11 mouse cellular contexts compared by ENCODE assay signal in genomic region chr15:91165021-91165420, GRCm38 (mm10). TPM values are rescaled to one million over a fixed set of nuclear protein-coding genes. Genes with fewer than 3 reads are reported as not detected.
DNase-seq lines count a peak whose midpoint lies in the region; ATAC-seq and TF ChIP-seq lines count a peak whose summit lies in the region.
"Had no signal": no experiment of that assay in that cellular context is flagged by ENCODE, and none has a peak within 500 bp of the region (broad histone marks: within the 10 kb centered on the region; RNA-seq: fewer than 3 reads in every experiment).

No protein-coding gene starts in this region.

- no peak overlapping the region for H3K4me3 ChIP-seq in forebrain, embryonic 15.5 days
- H3K4me3 ChIP-seq in layer of hippocampus, adult 2 months, result no peak overlapping the region
- H3K4me3 ChIP-seq in stomach, postnatal 0 days (ENCODE audit: low read depth, low read length), result no peak overlapping the region
- H3K4me3 ChIP-seq: embryonic facial prominence, embryonic 15.5 days; limb, embryonic 13.5 days had no signal

- ATAC-seq in frontal cortex, adult (ENCODE audit: low TSS enrichment), result peak; percentile 81
- ATAC-seq in cerebellum, adult (ENCODE audit: insufficient number of reproducible peaks, low FRiP score, low TSS enrichment), result peak; percentile 80
- ATAC-seq in forebrain, embryonic 15.5 days (replicated peaks), result peak; percentile 41; the same call in 1 of the 2 replicates
- peak; percentile 64 for ATAC-seq in megakaryocyte, adult 5-6 weeks (ENCODE audit: poor library complexity, severe bottlenecking)
- no peak for ATAC-seq in stomach, postnatal 0 days (ENCODE audit: low FRiP score, low TSS enrichment)

- no peak overlapping the region for H3K4me2 ChIP-seq in forebrain, embryonic 15.5 days (replicated peaks)
- H3K4me2 ChIP-seq in stomach, postnatal 0 days (replicated peaks; ENCODE audit: low read depth), result no peak overlapping the region
- H3K4me2 ChIP-seq: embryonic facial prominence, embryonic 15.5 days; limb, embryonic 13.5 days had no signal

- H3K27ac ChIP-seq in forebrain, embryonic 15.5 days (replicated peaks), result no peak overlapping the region
- no peak overlapping the region for H3K27ac ChIP-seq in layer of hippocampus, adult 2 months
- H3K27ac ChIP-seq in stomach, postnatal 0 days (replicated peaks), result no peak overlapping the region
- H3K27ac ChIP-seq: embryonic facial prominence, embryonic 15.5 days; limb, embryonic 13.5 days had no signal

- no peak for TF ChIP-seq EP300 in stomach, postnatal 0 days (optimal IDR thresholded peaks at IDR 0.05)

- no peaks in the 10 kb centered on the region for H3K4me1 ChIP-seq in forebrain, embryonic 15.5 days
- H3K4me1 ChIP-seq in stomach, postnatal 0 days (replicated peaks; ENCODE audit: control insufficient read depth, insufficient read depth), result no peaks in the 10 kb centered on the region
- H3K4me1 ChIP-seq: embryonic facial prominence, embryonic 15.5 days; limb, embryonic 13.5 days had no signal

- H3K36me3 ChIP-seq in forebrain, embryonic 15.5 days, result no peaks in the 10 kb centered on the region
- no peaks in the 10 kb centered on the region for H3K36me3 ChIP-seq in stomach, postnatal 0 days (ENCODE audit: control insufficient read depth, insufficient read depth, low read length)
- H3K36me3 ChIP-seq: embryonic facial prominence, embryonic 15.5 days; limb, embryonic 13.5 days had no signal

- no peaks in the 10 kb centered on the region for H3K27me3 ChIP-seq in forebrain, embryonic 15.5 days
- no peaks in the 10 kb centered on the region for H3K27me3 ChIP-seq in stomach, postnatal 0 days (ENCODE audit: control insufficient read depth, insufficient read depth, low read length)
- H3K27me3 ChIP-seq: embryonic facial prominence, embryonic 15.5 days; limb, embryonic 13.5 days had no signal

- no peak for DNase-seq in frontal cortex, postnatal 25 days (ENCODE audit: low spot score in 2 of 2)
- DNase-seq in layer of hippocampus, adult 2 months (ENCODE audit: low spot score in 2 of 2), result peak; percentile 26 to 42
- no peak for DNase-seq in stomach, postnatal 0 days (ENCODE audit: low spot score)
- DNase-seq in thymus, postnatal 10 days (ENCODE audit: low spot score in 2 of 2), result no peak

- TF ChIP-seq CTCF in layer of hippocampus, adult 2 months (conservative IDR thresholded peaks at IDR 0.05), result peak; percentile 84
- peak; percentile 66 for TF ChIP-seq CTCF in stomach, postnatal 0 days (IDR thresholded peaks at IDR 0.05; ENCODE audit: low read depth)

- no peak overlapping the region for H3K9ac ChIP-seq in forebrain, embryonic 15.5 days (replicated peaks)
- H3K9ac ChIP-seq in stomach, postnatal 0 days (ENCODE audit: low read length), result no peak overlapping the region
- H3K9ac ChIP-seq: embryonic facial prominence, embryonic 15.5 days; limb, embryonic 13.5 days had no signal

- no peaks in the 10 kb centered on the region for H3K9me3 ChIP-seq in forebrain, embryonic 15.5 days
- no peaks in the 10 kb centered on the region for H3K9me3 ChIP-seq in stomach, postnatal 0 days (ENCODE audit: control insufficient read depth, low read length)
- H3K9me3 ChIP-seq: embryonic facial prominence, embryonic 15.5 days; limb, embryonic 13.5 days had no signal

- 5% methylated on average over 5 of the region's 5 CpGs for WGBS in forebrain, embryonic 15.5 days
- WGBS in stomach, postnatal 0 days, result 14% methylated on average over 5 of the region's 5 CpGs

RNA-seq across cellular contexts. Expression of gene Abcd2, which starts 26.6 kb away (rescaled TPM):
- polyA plus RNA-seq in forebrain, embryonic 15.5 days (2015; fragmentation: Nextera tagmentation; extraction: Ambion mirVana), result 21.2 and 23.5 TPM in 2 replicates
- 10 to 100 TPM; 18.4 to 20.5 TPM for total RNA-seq in layer of hippocampus, adult 2 months (2021)
- total RNA-seq in megakaryocyte, adult 5-6 weeks (2015), result 66.5 and 67.1 TPM in 2 replicates
- total RNA-seq in megakaryocyte, adult 5-6 weeks (2017), result 78.0 and 81.5 TPM in 2 replicates
- 0.81 and 0.90 TPM in 2 replicates for polyA plus RNA-seq in stomach, postnatal 0 days (2015; fragmentation: Nextera tagmentation; extraction: Ambion mirVana)

RNA-seq across cellular contexts. Expression of gene CN725425, which starts 34.3 kb away (rescaled TPM):
- not detected in 2 replicates for polyA plus RNA-seq in forebrain, embryonic 15.5 days (2015; fragmentation: Nextera tagmentation; extraction: Ambion mirVana)
- under 1 TPM in 1 of 2 experiments, not detected in 1; 0.25 TPM for total RNA-seq in layer of hippocampus, adult 2 months (2021)
- total RNA-seq in megakaryocyte, adult 5-6 weeks (2015), result not detected in 2 replicates
- total RNA-seq in megakaryocyte, adult 5-6 weeks (2017), result not detected in 2 replicates
- not detected in 2 replicates for polyA plus RNA-seq in stomach, postnatal 0 days (2015; fragmentation: Nextera tagmentation; extraction: Ambion mirVana)
- polyA plus RNA-seq: C2C12; embryonic facial prominence, embryonic 15.5 days; limb, embryonic 13.5 days had no signal

Comparison
In these comparisons a context has a peak if more than half of its experiments do, and no peak if none do; other contexts are left out.
1. DNase-seq: peak in layer of hippocampus, adult 2 months (2 of 2); none in frontal cortex, postnatal 25 days (0 of 2), stomach, postnatal 0 days (single experiment) and thymus, postnatal 10 days (0 of 2).